In the genomic region with DNA sequence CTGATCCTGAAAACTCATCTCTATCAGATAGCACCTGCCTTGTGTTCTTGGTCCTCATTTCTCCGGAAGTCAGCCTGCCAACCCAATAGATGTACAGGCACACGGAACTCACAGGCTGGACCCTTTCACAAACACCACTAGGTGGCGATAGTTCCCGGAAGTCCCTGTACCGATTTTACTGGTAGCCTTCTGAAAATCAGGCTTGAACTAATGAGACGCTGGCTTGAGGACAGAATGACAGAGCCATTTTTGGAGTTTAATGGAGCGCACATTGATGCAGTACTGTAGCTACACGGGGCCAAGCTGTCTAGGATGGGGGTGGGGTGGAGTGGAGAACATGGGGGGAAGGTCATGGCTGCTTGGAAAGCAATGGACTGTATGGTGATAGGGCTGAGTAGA, we compare ENCODE assay signal across 8 mouse cellular contexts. TPM values are rescaled to one million over a fixed set of nuclear protein-coding genes. Genes with fewer than 3 reads are reported as not detected.
DNase-seq lines count a peak whose midpoint lies in the region; ATAC-seq lines count a peak whose summit lies in the region.

No protein-coding gene starts in this region.

- 7% methylated on average over 8 of the region's 8 CpGs for WGBS in hindbrain, embryonic 11.5 days
- 4% methylated on average over 8 of the region's 8 CpGs for WGBS in liver, embryonic 15.5 days (ENCODE audit: insufficient replicate concordance)
- WGBS in neural tube, embryonic 15.5 days, result 7% methylated on average over 8 of the region's 8 CpGs

- no peak overlapping the region for H3K9ac ChIP-seq in hindbrain, embryonic 11.5 days (ENCODE audit: low read depth, low read length)
- H3K9ac ChIP-seq in liver, embryonic 15.5 days, result no peak overlapping the region
- 0 out of 2 replicates have a peak overlapping the region, but pooled peaks have one; percentile 20 for H3K9ac ChIP-seq in neural tube, embryonic 15.5 days (replicated peaks)

- H3K27me3 ChIP-seq in hindbrain, embryonic 11.5 days (ENCODE audit: control insufficient read depth, insufficient read depth, low read length), result no peaks in the 10 kb centered on the region
- peaks cover 6% of the 10 kb centered on the region; the same call in 1 of the 2 replicates for H3K27me3 ChIP-seq in liver, embryonic 15.5 days
- H3K27me3 ChIP-seq in neural tube, embryonic 15.5 days (replicated peaks), result no peaks in the 10 kb centered on the region

- peak overlapping the region; percentile 38 for H3K4me3 ChIP-seq in hindbrain, embryonic 11.5 days (ENCODE audit: low read depth, low read length)
- peak overlapping the region; percentile 25; the same call in 1 of the 2 replicates for H3K4me3 ChIP-seq in liver, embryonic 15.5 days (replicated peaks)
- peak overlapping the region; percentile 45 for H3K4me3 ChIP-seq in neural tube, embryonic 15.5 days (replicated peaks)

- no peak overlapping the region for H3K27ac ChIP-seq in hindbrain, embryonic 11.5 days (ENCODE audit: low read depth, low read length)
- H3K27ac ChIP-seq in liver, embryonic 15.5 days (replicated peaks), result no peak overlapping the region
- H3K27ac ChIP-seq in neural tube, embryonic 15.5 days (replicated peaks), result no peak overlapping the region

- H3K4me2 ChIP-seq in hindbrain, embryonic 11.5 days (replicated peaks; ENCODE audit: low read depth, low read length), result peak overlapping the region; percentile 63
- H3K4me2 ChIP-seq in liver, embryonic 15.5 days, result peak overlapping the region; percentile 58
- H3K4me2 ChIP-seq in neural tube, embryonic 15.5 days, result peak overlapping the region; percentile 75

- no peaks in the 10 kb centered on the region for H3K9me3 ChIP-seq in hindbrain, embryonic 11.5 days (ENCODE audit: control insufficient read depth, low read length)
- no peaks in the 10 kb centered on the region for H3K9me3 ChIP-seq in liver, embryonic 15.5 days (replicated peaks)
- no peaks in the 10 kb centered on the region for H3K9me3 ChIP-seq in neural tube, embryonic 15.5 days (replicated peaks)

- no peaks in the 10 kb centered on the region for H3K4me1 ChIP-seq in hindbrain, embryonic 11.5 days (replicated peaks; ENCODE audit: control insufficient read depth, insufficient read depth, low read length)
- H3K4me1 ChIP-seq in liver, embryonic 15.5 days (replicated peaks), result peaks cover 15% of the 10 kb centered on the region
- H3K4me1 ChIP-seq in neural tube, embryonic 15.5 days, result peaks cover 18% of the 10 kb centered on the region

- peak; percentile 78 for ATAC-seq in frontal cortex, adult (ENCODE audit: low TSS enrichment)
- peak; percentile 88 for ATAC-seq in CD4-positive, CD25-positive, alpha-beta regulatory T cell, adult 4 months
- ATAC-seq in hindbrain, embryonic 11.5 days (ENCODE audit: low FRiP score), result peak; percentile 78
- no peak for ATAC-seq in liver, embryonic 15.5 days (ENCODE audit: insufficient read depth)
- peak; percentile 80 for ATAC-seq in neural tube, embryonic 15.5 days (ENCODE audit: low FRiP score)

- DNase-seq in frontal cortex, postnatal 10 days (ENCODE audit: low spot score in 2 of 2), result no peak
- DNase-seq in embryo, embryonic 10.5 days (ENCODE audit: low spot score), result peak; percentile 91
- DNase-seq in hindbrain, embryonic 11.5 days (ENCODE audit: low spot score), result peak; percentile 83
- no peak for DNase-seq in gastrocnemius, adult 8-10 months (ENCODE audit: low spot score in 2 of 2)

- H3K36me3 ChIP-seq in hindbrain, embryonic 11.5 days (ENCODE audit: control insufficient read depth, insufficient read depth, low read length), result no peaks in the 10 kb centered on the region
- H3K36me3 ChIP-seq in liver, embryonic 15.5 days (replicated peaks), result no peaks in the 10 kb centered on the region
- no peaks in the 10 kb centered on the region for H3K36me3 ChIP-seq in neural tube, embryonic 15.5 days

RNA-seq across cellular contexts. Expression of gene Chrna1, which starts 18.5 kb away (rescaled TPM):
- not detected for polyA plus RNA-seq in CD4-positive, CD25-positive, alpha-beta regulatory T cell, adult 4 months (2017; shearing (Covaris generic))
- polyA plus RNA-seq in hindbrain, embryonic 11.5 days (2014; fragmentation: Nextera tagmentation; extraction: Ambion mirVana), result 0.51 and 0.98 TPM in 2 replicates
- 0.30 and 0.53 TPM in 2 replicates for polyA plus RNA-seq in liver, embryonic 15.5 days (2015; fragmentation: Nextera tagmentation; extraction: Ambion mirVana)
- polyA plus RNA-seq in neural tube, embryonic 15.5 days (2015; fragmentation: Nextera tagmentation; extraction: Ambion mirVana), result 0.73 and 0.78 TPM in 2 replicates
- 1 to 10 TPM; 4.8 to 5.3 (median 5.2) TPM for total RNA-seq in gastrocnemius, adult 8-10 months (2022)

RNA-seq across cellular contexts. Expression of gene Wipf1, which starts 32.1 kb away (rescaled TPM):
- 10 to 100 TPM; 54.2 to 66.6 TPM for polyA plus RNA-seq in CD4-positive, CD25-positive, alpha-beta regulatory T cell, adult 4 months (2017; shearing (Covaris generic))
- polyA plus RNA-seq in hindbrain, embryonic 11.5 days (2014; fragmentation: Nextera tagmentation; extraction: Ambion mirVana), result 9.2 and 9.7 TPM in 2 replicates
- 3.5 and 3.8 TPM in 2 replicates for polyA plus RNA-seq in liver, embryonic 15.5 days (2015; fragmentation: Nextera tagmentation; extraction: Ambion mirVana)
- 2.4 and 4.8 TPM in 2 replicates for polyA plus RNA-seq in neural tube, embryonic 15.5 days (2015; fragmentation: Nextera tagmentation; extraction: Ambion mirVana)
- total RNA-seq in gastrocnemius, adult 8-10 months (2022), result 10 to 100 TPM in 1 of 4 experiments, 1 to 10 TPM in 3; 4.5 to 10.1 (median 6.6) TPM

Comparison
In these comparisons a context has a peak if more than half of its experiments do, and no peak if none do; other contexts are left out.
1. DNase-seq: peak in embryo, embryonic 10.5 days (single experiment) and hindbrain, embryonic 11.5 days (single experiment); none in frontal cortex, postnatal 10 days (0 of 2) and gastrocnemius, adult 8-10 months (0 of 2).
2. Peak in every context shown above with its lines, with median percentiles within 50 percentile points of each other: H3K4me2 ChIP-seq and H3K4me3 ChIP-seq.